Mouse (Mus musculus) neural tube, embryonic 14.5 days (tissue): Measurements from ENCODE around the gene Gpr83. TPM values are rescaled to one million over a fixed set of nuclear protein-coding genes. Genes with fewer than 3 reads are reported as not detected.

Experiments used
- polyA plus RNA-seq: library from polyadenylated mRNA; unstranded; fragments of >200 nt; fragmentation: Nextera tagmentation; extraction: Ambion mirVana; gene quantifications from 2 replicates; pipeline ENCODE4 v1.2.1, GENCODE M21; 2014

The Gpr83 gene
- polyA plus RNA-seq, 1 experiment from 2014 or later: 0.75 TPM

Other genes starting within 250 kb of the Gpr83 start
- gene Amotl1, start 215.2 kb upstream of the Gpr83 start, polyA plus RNA-seq: 8.2 and 11.5 TPM in 2 replicates
- 0.31 and 0.32 TPM in 2 replicates for gene Piwil4, start 119.5 kb upstream of the Gpr83 start, polyA plus RNA-seq
- 2.2 TPM in 2 replicates for gene Fut4, start 107.8 kb upstream of the Gpr83 start, polyA plus RNA-seq
- 0.70 and 1.6 TPM in 2 replicates for gene 1700012B09Rik, start 89.2 kb upstream of the Gpr83 start, polyA plus RNA-seq
- gene Mre11a, start 75.6 kb upstream of the Gpr83 start, polyA plus RNA-seq: 15.2 and 15.6 TPM in 2 replicates
- 25.9 and 31.9 TPM in 2 replicates for gene Ankrd49, start 75.4 kb upstream of the Gpr83 start, polyA plus RNA-seq
- gene Izumo1r, start 43.7 kb downstream of the Gpr83 start, polyA plus RNA-seq: not detected in 2 replicates
- 209 and 211 TPM in 2 replicates for gene Panx1, start 185.3 kb downstream of the Gpr83 start, polyA plus RNA-seq